Mouse (Mus musculus): ENCODE data around the gene Maml3. TPM values are rescaled to one million over a fixed set of nuclear protein-coding genes. Genes with fewer than 3 reads are reported as not detected.
A peak's percentile ranks its signal among the peaks of the same experiment; 100 is the strongest.

The Maml3 gene
- polyA plus RNA-seq, 1 experiment = 2.2 TPM

GRCm38 (mm10) chr3:52071996-52072395, 32.9 kb downstream of the Maml3 start:
- peaks cover 28% of the 10 kb centered on the region for H3K79me2 ChIP-seq (ENCODE audit: control insufficient read depth, insufficient read depth)
- no peak overlapping the region for H3ac ChIP-seq (ENCODE audit: control insufficient read depth, insufficient read length, low read depth)
- H3K4me3 ChIP-seq (ENCODE audit: insufficient read depth, poor library complexity, severe bottlenecking) = no peak overlapping the region
- H3K79me3 ChIP-seq (ENCODE audit: low read depth) = peaks cover 6% of the 10 kb centered on the region
- H3K27me3 ChIP-seq (ENCODE audit: control insufficient read depth, insufficient read depth, insufficient read length) = no peaks in the 10 kb centered on the region
- TF ChIP-seq CEBPB (IDR thresholded peaks at IDR 0.05; ENCODE audit: low read depth) = no peak
- no peak for TF ChIP-seq MYOG (IDR thresholded peaks at IDR 0.05; ENCODE audit: control insufficient read depth, extremely low read depth, insufficient read length)
- no peak for TF ChIP-seq MAX (IDR thresholded peaks at IDR 0.05)
- no peak for TF ChIP-seq CTCF (IDR thresholded peaks at IDR 0.05; ENCODE audit: control insufficient read depth, insufficient read depth, insufficient read length)
- TF ChIP-seq FOSL1 (IDR thresholded peaks at IDR 0.05; ENCODE audit: insufficient read depth, low read length, poor library complexity, severe bottlenecking) = no peak
- TF ChIP-seq USF1 (IDR thresholded peaks at IDR 0.05; ENCODE audit: low read depth) = no peak
- no peak for TF ChIP-seq MYOD1 (IDR thresholded peaks at IDR 0.05; ENCODE audit: control insufficient read depth, insufficient read length, low read depth)
- H3K36me3 ChIP-seq (ENCODE audit: control insufficient read depth, insufficient read depth) = no peaks in the 10 kb centered on the region

- Histone ChIP-seq H3K36me3 (ENCODE audit: control insufficient read depth, insufficient read depth) (no peaks in the 10 kb centered on the region), H3K79me2 (ENCODE audit: control insufficient read depth, insufficient read depth) (peaks cover 28% of the 10 kb centered on the region), H3K79me3 (ENCODE audit: low read depth) (peaks cover 6% of the 10 kb centered on the region), H3ac (ENCODE audit: control insufficient read depth, insufficient read length, low read depth) (peak overlapping the region; percentile 43), H3K4me3 (ENCODE audit: insufficient read depth, poor library complexity, severe bottlenecking) (peak overlapping the region; percentile 7), H3K27me3 (ENCODE audit: control insufficient read depth, insufficient read depth, insufficient read length) (no peaks in the 10 kb centered on the region)
- TF ChIP-seq MYOG (IDR thresholded peaks at IDR 0.05; ENCODE audit: control insufficient read depth, extremely low read depth, insufficient read length) (no peak), CEBPB (IDR thresholded peaks at IDR 0.05; ENCODE audit: low read depth) (no peak), FOSL1 (IDR thresholded peaks at IDR 0.05; ENCODE audit: insufficient read depth, low read length, poor library complexity, severe bottlenecking) (no peak), USF1 (IDR thresholded peaks at IDR 0.05; ENCODE audit: low read depth) (no peak), MAX (IDR thresholded peaks at IDR 0.05) (no peak), CTCF (IDR thresholded peaks at IDR 0.05; ENCODE audit: control insufficient read depth, insufficient read depth, insufficient read length) (no peak), MYOD1 (IDR thresholded peaks at IDR 0.05; ENCODE audit: control insufficient read depth, insufficient read length, low read depth) (no peak)
Observed at GRCm38 (mm10) chr3:52070163-52070478, 34.8 kb downstream of the Maml3 start.

- TF ChIP-seq MAX (IDR thresholded peaks at IDR 0.05) (peak; percentile 39), MYOD1 (IDR thresholded peaks at IDR 0.05; ENCODE audit: control insufficient read depth, insufficient read length, low read depth) (peak; percentile 74), USF1 (IDR thresholded peaks at IDR 0.05; ENCODE audit: low read depth) (no peak), CEBPB (IDR thresholded peaks at IDR 0.05; ENCODE audit: low read depth) (peak; percentile 29), CTCF (IDR thresholded peaks at IDR 0.05; ENCODE audit: control insufficient read depth, insufficient read depth, insufficient read length) (no peak), MYOG (IDR thresholded peaks at IDR 0.05; ENCODE audit: control insufficient read depth, extremely low read depth, insufficient read length) (no peak), FOSL1 (IDR thresholded peaks at IDR 0.05; ENCODE audit: insufficient read depth, low read length, poor library complexity, severe bottlenecking) (peak; percentile 81)
- peak overlapping the region; percentile 69 for H3ac ChIP-seq (ENCODE audit: control insufficient read depth, insufficient read length, low read depth)
- H3K79me3 ChIP-seq (ENCODE audit: low read depth) = peaks cover 6% of the 10 kb centered on the region
- H3K36me3 ChIP-seq (ENCODE audit: control insufficient read depth, insufficient read depth) = no peaks in the 10 kb centered on the region
- H3K27me3 ChIP-seq (ENCODE audit: control insufficient read depth, insufficient read depth, insufficient read length) = no peaks in the 10 kb centered on the region
- H3K79me2 ChIP-seq (ENCODE audit: control insufficient read depth, insufficient read depth) = peaks cover 28% of the 10 kb centered on the region
- H3K4me3 ChIP-seq (ENCODE audit: insufficient read depth, poor library complexity, severe bottlenecking) = peak overlapping the region; percentile 12
Observed at GRCm38 (mm10) chr3:52069304-52070162, 35.3 kb downstream of the Maml3 start.

GRCm38 (mm10) chr3:52068885-52069284, 36.0 kb downstream of the Maml3 start:
- Histone ChIP-seq H3K36me3 (ENCODE audit: control insufficient read depth, insufficient read depth) (no peaks in the 10 kb centered on the region), H3K4me3 (ENCODE audit: insufficient read depth, poor library complexity, severe bottlenecking) (no peak overlapping the region), H3K79me2 (ENCODE audit: control insufficient read depth, insufficient read depth) (peaks cover 34% of the 10 kb centered on the region), H3K79me3 (ENCODE audit: low read depth) (peaks cover 3% of the 10 kb centered on the region), H3K27me3 (ENCODE audit: control insufficient read depth, insufficient read depth, insufficient read length) (no peaks in the 10 kb centered on the region), H3ac (ENCODE audit: control insufficient read depth, insufficient read length, low read depth) (no peak overlapping the region)
- TF ChIP-seq CTCF (IDR thresholded peaks at IDR 0.05; ENCODE audit: control insufficient read depth, insufficient read depth, insufficient read length) (no peak), USF1 (IDR thresholded peaks at IDR 0.05; ENCODE audit: low read depth) (no peak)

- Histone ChIP-seq H3K27me3 (ENCODE audit: control insufficient read depth, insufficient read depth, insufficient read length) (no peaks in the 10 kb centered on the region), H3K36me3 (ENCODE audit: control insufficient read depth, insufficient read depth) (no peaks in the 10 kb centered on the region), H3K79me2 (ENCODE audit: control insufficient read depth, insufficient read depth) (peaks cover 28% of the 10 kb centered on the region), H3ac (ENCODE audit: control insufficient read depth, insufficient read length, low read depth) (no peak overlapping the region), H3K79me3 (ENCODE audit: low read depth) (peaks cover 2% of the 10 kb centered on the region), H3K4me3 (ENCODE audit: insufficient read depth, poor library complexity, severe bottlenecking) (no peak overlapping the region)
- TF ChIP-seq USF1 (IDR thresholded peaks at IDR 0.05; ENCODE audit: low read depth) = no peak
- no peak for TF ChIP-seq CTCF (IDR thresholded peaks at IDR 0.05; ENCODE audit: control insufficient read depth, insufficient read depth, insufficient read length)
- no peak for TF ChIP-seq MYOG (IDR thresholded peaks at IDR 0.05; ENCODE audit: control insufficient read depth, extremely low read depth, insufficient read length)
- no peak for TF ChIP-seq MYOD1 (IDR thresholded peaks at IDR 0.05; ENCODE audit: control insufficient read depth, insufficient read length, low read depth)
- TF ChIP-seq MAX (IDR thresholded peaks at IDR 0.05) = no peak
- no peak for TF ChIP-seq FOSL1 (IDR thresholded peaks at IDR 0.05; ENCODE audit: insufficient read depth, low read length, poor library complexity, severe bottlenecking)
- TF ChIP-seq CEBPB (IDR thresholded peaks at IDR 0.05; ENCODE audit: low read depth) = no peak
Observed at GRCm38 (mm10) chr3:52067181-52067580, 37.7 kb downstream of the Maml3 start.

All from C2C12 (cell line).